Mouse (Mus musculus): ENCODE measurements around the gene Cklf. TPM values are rescaled to one million over a fixed set of nuclear protein-coding genes. Genes with fewer than 3 reads are reported as not detected.

Gene Cklf
- 51.7 and 51.8 TPM in 2 replicates for polyA plus RNA-seq (2014; fragmentation: Nextera tagmentation; extraction: Ambion mirVana)

- peak; percentile 87 for ATAC-seq (ENCODE audit: low FRiP score, low TSS enrichment)
Observed at GRCm38 (mm10) chr8:104250439-104251367, at the start of gene Cklf. TSS of gene Cklf (plus strand) at chr8:104250861.

GRCm38 (mm10) chr8:104201622-104202021 lies 49.0 kb upstream of the Cklf start:
- Histone ChIP-seq H3K27me3 (ENCODE audit: control insufficient read depth, insufficient read depth, low read length) (no peaks in the 10 kb centered on the region), H3K4me3 (ENCODE audit: low read length) (no peak overlapping the region)

More at GRCm38 (mm10) chr8:104250439-104251367, at the start of gene Cklf:
- Histone ChIP-seq H3K4me2 (replicated peaks; ENCODE audit: low read depth, low read length) (peak within 1 kb of the TSS; percentile 75), H3K9ac (ENCODE audit: low read depth, low read length) (peak within 1 kb of the TSS; percentile 74), H3K27me3 (ENCODE audit: control insufficient read depth, insufficient read depth, low read length) (no peaks in the 10 kb centered on the region), H3K27ac (ENCODE audit: low read depth, low read length) (peak within 1 kb of the TSS; percentile 88), H3K9me3 (ENCODE audit: control insufficient read depth, low read length) (no peaks in the 10 kb centered on the region), H3K4me1 (ENCODE audit: control insufficient read depth, insufficient read depth, low read length) (peaks cover 12% of the 10 kb centered on the region), H3K4me3 (ENCODE audit: low read length) (peak within 1 kb of the TSS; percentile 77), H3K36me3 (ENCODE audit: control insufficient read depth, insufficient read depth, low read length) (no peaks in the 10 kb centered on the region)
- 4% methylated on average over 41 of the region's 41 CpGs for WGBS

GRCm38 (mm10) chr8:104202320-104202719 lies 48.3 kb upstream of the Cklf start:
- Histone ChIP-seq H3K4me2 (replicated peaks; ENCODE audit: low read depth, low read length) (no peak overlapping the region), H3K4me3 (ENCODE audit: low read length) (no peak overlapping the region), H3K36me3 (ENCODE audit: control insufficient read depth, insufficient read depth, low read length) (no peaks in the 10 kb centered on the region), H3K9ac (ENCODE audit: low read depth, low read length) (no peak overlapping the region), H3K27me3 (ENCODE audit: control insufficient read depth, insufficient read depth, low read length) (no peaks in the 10 kb centered on the region), H3K27ac (ENCODE audit: low read depth, low read length) (no peak overlapping the region), H3K9me3 (ENCODE audit: control insufficient read depth, low read length) (no peaks in the 10 kb centered on the region), H3K4me1 (ENCODE audit: control insufficient read depth, insufficient read depth, low read length) (no peaks in the 10 kb centered on the region)
- 53% methylated on average over 4 of the region's 4 CpGs for WGBS
- ATAC-seq (ENCODE audit: low FRiP score, low TSS enrichment), result peak; percentile 63; the same call in 1 of the 2 replicates

More at GRCm38 (mm10) chr8:104201622-104202021, 49.0 kb upstream of the Cklf start:
- no peaks in the 10 kb centered on the region for H3K36me3 ChIP-seq (ENCODE audit: control insufficient read depth, insufficient read depth, low read length)
- ATAC-seq (ENCODE audit: low FRiP score, low TSS enrichment), result no peak
- no peaks in the 10 kb centered on the region for H3K9me3 ChIP-seq (ENCODE audit: control insufficient read depth, low read length)
- 79% methylated on average over 3 of the region's 3 CpGs for WGBS
- H3K27ac ChIP-seq (ENCODE audit: low read depth, low read length), result no peak overlapping the region
- no peak overlapping the region for H3K9ac ChIP-seq (ENCODE audit: low read depth, low read length)
- no peak overlapping the region for H3K4me2 ChIP-seq (replicated peaks; ENCODE audit: low read depth, low read length)
- no peaks in the 10 kb centered on the region for H3K4me1 ChIP-seq (ENCODE audit: control insufficient read depth, insufficient read depth, low read length)

GRCm38 (mm10) chr8:104205292-104205691 lies 45.4 kb upstream of the Cklf start:
- no peak overlapping the region for H3K27ac ChIP-seq (ENCODE audit: low read depth, low read length)
- no peak for ATAC-seq (ENCODE audit: low FRiP score, low TSS enrichment)

GRCm38 (mm10) chr8:104217601-104218000 lies 33.1 kb upstream of the Cklf start:
- Histone ChIP-seq H3K9me3 (ENCODE audit: control insufficient read depth, low read length) (no peaks in the 10 kb centered on the region), H3K9ac (ENCODE audit: low read depth, low read length) (no peak overlapping the region), H3K4me2 (replicated peaks; ENCODE audit: low read depth, low read length) (no peak overlapping the region), H3K36me3 (ENCODE audit: control insufficient read depth, insufficient read depth, low read length) (no peaks in the 10 kb centered on the region), H3K4me3 (ENCODE audit: low read length) (no peak overlapping the region), H3K4me1 (ENCODE audit: control insufficient read depth, insufficient read depth, low read length) (no peaks in the 10 kb centered on the region), H3K27me3 (ENCODE audit: control insufficient read depth, insufficient read depth, low read length) (no peaks in the 10 kb centered on the region), H3K27ac (ENCODE audit: low read depth, low read length) (no peak overlapping the region)
- ATAC-seq (ENCODE audit: low FRiP score, low TSS enrichment), result no peak
- WGBS, result 92% methylated on average over 5 of the region's 5 CpGs

More at GRCm38 (mm10) chr8:104205292-104205691, 45.4 kb upstream of the Cklf start:
- Histone ChIP-seq H3K9me3 (ENCODE audit: control insufficient read depth, low read length) (no peaks in the 10 kb centered on the region), H3K36me3 (ENCODE audit: control insufficient read depth, insufficient read depth, low read length) (no peaks in the 10 kb centered on the region), H3K4me1 (ENCODE audit: control insufficient read depth, insufficient read depth, low read length) (no peaks in the 10 kb centered on the region), H3K27me3 (ENCODE audit: control insufficient read depth, insufficient read depth, low read length) (no peaks in the 10 kb centered on the region), H3K4me3 (ENCODE audit: low read length) (no peak overlapping the region), H3K4me2 (replicated peaks; ENCODE audit: low read depth, low read length) (no peak overlapping the region), H3K9ac (ENCODE audit: low read depth, low read length) (no peak overlapping the region)
- WGBS, result 62% methylated on average over 3 of the region's 3 CpGs

GRCm38 (mm10) chr8:104219079-104219478 lies 31.6 kb upstream of the Cklf start:
- no peak overlapping the region for H3K9ac ChIP-seq (ENCODE audit: low read depth, low read length)
- H3K36me3 ChIP-seq (ENCODE audit: control insufficient read depth, insufficient read depth, low read length), result no peaks in the 10 kb centered on the region
- H3K4me3 ChIP-seq (ENCODE audit: low read length), result no peak overlapping the region
- 26% methylated on average over 11 of the region's 11 CpGs for WGBS
- ATAC-seq (ENCODE audit: low FRiP score, low TSS enrichment), result no peak
- H3K27ac ChIP-seq (ENCODE audit: low read depth, low read length), result no peak overlapping the region
- no peaks in the 10 kb centered on the region for H3K4me1 ChIP-seq (ENCODE audit: control insufficient read depth, insufficient read depth, low read length)
- H3K4me2 ChIP-seq (replicated peaks; ENCODE audit: low read depth, low read length), result no peak overlapping the region
- no peaks in the 10 kb centered on the region for H3K27me3 ChIP-seq (ENCODE audit: control insufficient read depth, insufficient read depth, low read length)
- H3K9me3 ChIP-seq (ENCODE audit: control insufficient read depth, low read length), result 0 out of 2 replicates have a peak, but pooled peaks cover 2% of the 10 kb centered on the region

- Histone ChIP-seq H3K9ac (ENCODE audit: low read depth, low read length) (no peak overlapping the region), H3K9me3 (ENCODE audit: control insufficient read depth, low read length) (0 out of 2 replicates have a peak, but pooled peaks cover 2% of the 10 kb centered on the region), H3K27me3 (ENCODE audit: control insufficient read depth, insufficient read depth, low read length) (no peaks in the 10 kb centered on the region), H3K27ac (ENCODE audit: low read depth, low read length) (no peak overlapping the region), H3K4me2 (replicated peaks; ENCODE audit: low read depth, low read length) (no peak overlapping the region), H3K36me3 (ENCODE audit: control insufficient read depth, insufficient read depth, low read length) (no peaks in the 10 kb centered on the region), H3K4me1 (ENCODE audit: control insufficient read depth, insufficient read depth, low read length) (no peaks in the 10 kb centered on the region), H3K4me3 (ENCODE audit: low read length) (no peak overlapping the region)
- WGBS, result 47% methylated on average over 5 of the region's 5 CpGs
- peak; percentile 82 for ATAC-seq (ENCODE audit: low FRiP score, low TSS enrichment)
Observed at GRCm38 (mm10) chr8:104219806-104220205, 30.9 kb upstream of the Cklf start.

GRCm38 (mm10) chr8:104227048-104227447 lies 23.6 kb upstream of the Cklf start:
- no peak for ATAC-seq (ENCODE audit: low FRiP score, low TSS enrichment)
- Histone ChIP-seq H3K4me1 (ENCODE audit: control insufficient read depth, insufficient read depth, low read length) (no peaks in the 10 kb centered on the region), H3K9ac (ENCODE audit: low read depth, low read length) (no peak overlapping the region), H3K27me3 (ENCODE audit: control insufficient read depth, insufficient read depth, low read length) (no peaks in the 10 kb centered on the region), H3K9me3 (ENCODE audit: control insufficient read depth, low read length) (0 out of 2 replicates have a peak, but pooled peaks cover 2% of the 10 kb centered on the region), H3K36me3 (ENCODE audit: control insufficient read depth, insufficient read depth, low read length) (peaks cover 62% of the 10 kb centered on the region), H3K4me3 (ENCODE audit: low read length) (no peak overlapping the region), H3K27ac (ENCODE audit: low read depth, low read length) (no peak overlapping the region), H3K4me2 (replicated peaks; ENCODE audit: low read depth, low read length) (no peak overlapping the region)
- 84% methylated on average over 5 of the region's 5 CpGs for WGBS

- Histone ChIP-seq H3K4me2 (replicated peaks; ENCODE audit: low read depth, low read length) (no peak overlapping the region), H3K4me3 (ENCODE audit: low read length) (no peak overlapping the region), H3K9ac (ENCODE audit: low read depth, low read length) (no peak overlapping the region), H3K4me1 (ENCODE audit: control insufficient read depth, insufficient read depth, low read length) (no peaks in the 10 kb centered on the region), H3K27ac (ENCODE audit: low read depth, low read length) (no peak overlapping the region), H3K27me3 (ENCODE audit: control insufficient read depth, insufficient read depth, low read length) (no peaks in the 10 kb centered on the region), H3K9me3 (ENCODE audit: control insufficient read depth, low read length) (no peaks in the 10 kb centered on the region), H3K36me3 (ENCODE audit: control insufficient read depth, insufficient read depth, low read length) (peaks cover 90% of the 10 kb centered on the region)
- WGBS, result 97% methylated on average over 9 of the region's 9 CpGs
- ATAC-seq (ENCODE audit: low FRiP score, low TSS enrichment), result no peak
Observed at GRCm38 (mm10) chr8:104230377-104230776, 20.3 kb upstream of the Cklf start.
